Mouse (Mus musculus): ENCODE data around the gene Boll. TPM values are rescaled to one million over a fixed set of nuclear protein-coding genes. Genes with fewer than 3 reads are reported as not detected.

The Boll gene
- polyA plus RNA-seq, 1 experiment = not detected

DNA sequence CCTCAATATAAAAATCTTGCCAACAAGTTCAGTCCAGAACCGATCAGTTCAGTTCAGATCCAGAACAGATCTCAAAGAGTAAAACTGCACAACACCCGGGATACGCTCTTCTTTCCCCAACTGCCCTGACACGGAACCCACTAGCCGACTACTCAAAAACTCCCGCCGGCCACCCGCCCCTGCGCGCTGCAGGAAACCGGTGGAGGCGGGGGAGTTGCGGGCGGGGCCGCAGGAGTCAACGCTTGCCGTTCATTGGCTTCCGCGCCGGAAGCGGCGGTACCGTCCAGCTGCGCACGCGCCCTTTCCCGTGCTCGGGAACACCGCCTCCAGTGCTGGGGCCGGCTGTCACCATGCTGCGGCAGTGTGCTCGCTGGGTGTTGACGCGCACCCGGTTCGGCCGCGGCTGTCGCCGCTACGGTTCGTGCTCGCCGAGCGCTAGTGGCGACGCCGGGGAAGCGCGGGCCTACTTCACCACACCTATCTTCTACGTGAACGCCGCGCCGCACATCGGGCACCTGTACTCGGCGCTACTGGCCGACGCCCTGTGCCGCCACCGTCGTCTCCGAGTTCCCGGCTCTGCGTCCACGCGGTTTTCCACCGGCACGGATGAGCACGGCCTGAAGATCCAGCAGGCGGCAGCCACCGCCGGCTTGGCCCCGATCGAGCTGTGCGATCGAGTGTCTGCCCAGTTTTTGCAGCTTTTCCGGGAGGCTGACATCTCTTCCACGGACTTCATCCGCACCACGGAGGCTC, 126.2 kb downstream of the Boll start, which contains the start of gene Mars2:
TSS of gene Mars2 (plus strand) at position 288 of the 753 bp plus-strand sequence.
- Histone ChIP-seq H3K27me3 (ENCODE audit: control insufficient read depth, insufficient read depth, low read length) (no peaks in the 10 kb centered on the region), H3K27ac (ENCODE audit: insufficient read depth, low read length) (0 out of 2 replicates have a peak within 1 kb of the TSS, but pooled peaks have one; percentile 2), H3K4me1 (ENCODE audit: control insufficient read depth, insufficient read depth, low read length) (peaks cover 4% of the 10 kb centered on the region; the same call in 1 of the 2 replicates), H3K4me3 (replicated peaks; ENCODE audit: insufficient read depth, low read depth, low read length) (peak within 1 kb of the TSS; percentile 74)
- WGBS = under 1% methylated on average over 82 of the region's 82 CpGs
- DNase-seq = peak; percentile 95 to 96
- no peak for TF ChIP-seq CTCF (IDR thresholded peaks at IDR 0.05; ENCODE audit: borderline replicate concordance, insufficient read depth, low read depth, low read length)
- TF ChIP-seq POLR2A (IDR thresholded peaks at IDR 0.05; ENCODE audit: borderline replicate concordance, insufficient read depth, low read length) = peak; percentile 91

DNA sequence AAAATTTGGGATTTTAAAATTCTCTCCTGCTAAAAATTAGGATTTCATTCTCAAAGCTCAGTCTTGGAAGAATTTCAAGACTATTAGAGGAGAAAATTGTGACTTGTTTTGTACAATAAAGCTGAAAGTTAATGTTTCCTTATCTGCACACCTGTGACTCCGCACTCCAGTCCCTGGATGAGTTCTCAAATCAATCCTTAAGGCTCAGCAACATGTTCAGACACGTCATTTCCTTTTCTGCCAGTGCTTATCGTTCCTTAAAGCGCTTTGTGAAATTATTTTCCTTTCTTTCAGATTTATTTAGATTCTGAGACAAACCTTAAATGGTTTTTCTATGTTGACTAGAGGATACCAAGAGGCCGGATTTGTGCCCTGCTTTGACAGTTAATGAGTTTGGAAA, 126.8 kb downstream of the Boll start:
- DNase-seq = no peak
- WGBS = 29% methylated on average over 5 of the region's 5 CpGs
- peaks cover 4% of the 10 kb centered on the region; the same call in 1 of the 2 replicates for H3K4me1 ChIP-seq (ENCODE audit: control insufficient read depth, insufficient read depth, low read length)
- H3K27ac ChIP-seq (ENCODE audit: insufficient read depth, low read length) = no peak overlapping the region
- TF ChIP-seq POLR2A (IDR thresholded peaks at IDR 0.05; ENCODE audit: borderline replicate concordance, insufficient read depth, low read length) (no peak), CTCF (IDR thresholded peaks at IDR 0.05; ENCODE audit: borderline replicate concordance, insufficient read depth, low read depth, low read length) (no peak)
- H3K4me3 ChIP-seq (replicated peaks; ENCODE audit: insufficient read depth, low read depth, low read length) = no peak overlapping the region
- H3K27me3 ChIP-seq (ENCODE audit: control insufficient read depth, insufficient read depth, low read length) = no peaks in the 10 kb centered on the region

- TF ChIP-seq CTCF (IDR thresholded peaks at IDR 0.05; ENCODE audit: borderline replicate concordance, insufficient read depth, low read depth, low read length) (no peak), POLR2A (IDR thresholded peaks at IDR 0.05; ENCODE audit: borderline replicate concordance, insufficient read depth, low read length) (no peak)
- DNase-seq = no peak
- H3K27ac ChIP-seq (ENCODE audit: insufficient read depth, low read length) = no peak overlapping the region
- H3K4me3 ChIP-seq (replicated peaks; ENCODE audit: insufficient read depth, low read depth, low read length) = no peak overlapping the region
- 51% methylated on average over 16 of the region's 16 CpGs for WGBS
- H3K4me1 ChIP-seq (ENCODE audit: control insufficient read depth, insufficient read depth, low read length) = peaks cover 4% of the 10 kb centered on the region; the same call in 1 of the 2 replicates
- H3K27me3 ChIP-seq (ENCODE audit: control insufficient read depth, insufficient read depth, low read length) = no peaks in the 10 kb centered on the region
Observed at GRCm38 (mm10) chr1:55234910-55235520, 128.3 kb downstream of the Boll start.

DNA sequence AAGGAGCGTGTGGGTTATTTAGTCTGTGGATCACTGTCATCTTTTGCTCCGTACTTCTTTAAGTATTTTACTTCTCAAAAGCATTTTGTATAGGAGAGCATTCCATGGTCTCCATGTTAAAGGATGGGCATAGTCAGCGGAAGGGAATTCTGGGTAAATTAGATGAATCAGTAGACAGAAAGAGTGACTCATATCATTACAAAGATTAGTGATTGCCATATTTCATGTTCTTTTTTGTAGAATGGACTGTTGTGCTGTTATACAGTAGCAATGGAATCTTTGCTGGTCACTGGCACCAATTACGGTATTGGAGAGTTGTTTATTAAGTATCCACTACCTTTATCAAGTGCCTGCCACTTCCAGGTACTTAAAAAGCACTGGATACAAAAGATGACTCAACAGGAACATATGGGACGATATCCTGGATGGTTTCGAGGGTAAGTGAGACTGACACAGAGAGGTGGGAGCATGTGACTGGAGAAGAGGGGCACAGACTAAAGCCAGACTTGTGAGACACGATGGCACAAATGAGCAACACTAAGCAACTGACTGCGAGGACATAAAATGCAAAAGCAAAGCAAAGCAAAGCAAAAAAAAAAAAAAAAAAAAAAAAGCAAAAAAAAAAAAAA, 134.9 kb downstream of the Boll start:
- H3K4me1 ChIP-seq (ENCODE audit: control insufficient read depth, insufficient read depth, low read length) = no peaks in the 10 kb centered on the region
- no peak for DNase-seq
- H3K27me3 ChIP-seq (ENCODE audit: control insufficient read depth, insufficient read depth, low read length) = no peaks in the 10 kb centered on the region; the same call in 1 of the 2 replicates
- WGBS = 83% methylated on average over 8 of the region's 8 CpGs
- H3K27ac ChIP-seq (ENCODE audit: insufficient read depth, low read length) = no peak overlapping the region
- H3K4me3 ChIP-seq (replicated peaks; ENCODE audit: insufficient read depth, low read depth, low read length) = no peak overlapping the region
- TF ChIP-seq POLR2A (IDR thresholded peaks at IDR 0.05; ENCODE audit: borderline replicate concordance, insufficient read depth, low read length) (no peak), CTCF (IDR thresholded peaks at IDR 0.05; ENCODE audit: borderline replicate concordance, insufficient read depth, low read depth, low read length) (no peak)

DNA sequence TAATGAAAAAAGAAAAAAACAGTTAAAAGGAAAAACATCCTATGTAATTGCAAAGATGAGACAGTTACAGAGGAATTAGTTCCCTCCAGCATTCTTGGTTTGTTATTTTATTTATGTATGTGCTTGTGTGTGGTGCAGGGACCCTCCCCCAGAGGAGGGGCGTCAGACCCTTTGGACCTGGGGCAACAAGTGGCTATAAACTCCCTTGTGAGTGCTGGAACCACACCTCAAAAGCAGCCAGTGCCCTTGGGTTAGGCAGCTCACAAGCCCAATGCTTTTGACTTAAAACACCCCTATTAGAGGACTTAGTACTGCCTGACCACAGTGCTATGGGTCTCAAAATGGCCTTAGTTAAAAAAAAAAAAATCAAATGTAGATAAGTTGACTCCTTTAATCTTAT, 135.9 kb downstream of the Boll start:
- Histone ChIP-seq H3K27me3 (ENCODE audit: control insufficient read depth, insufficient read depth, low read length) (no peaks in the 10 kb centered on the region; the same call in 1 of the 2 replicates), H3K4me3 (replicated peaks; ENCODE audit: insufficient read depth, low read depth, low read length) (no peak overlapping the region), H3K27ac (ENCODE audit: insufficient read depth, low read length) (no peak overlapping the region), H3K4me1 (ENCODE audit: control insufficient read depth, insufficient read depth, low read length) (no peaks in the 10 kb centered on the region)
- WGBS = 55% methylated on average over 1 of the region's 1 CpGs
- no peak for TF ChIP-seq CTCF (IDR thresholded peaks at IDR 0.05; ENCODE audit: borderline replicate concordance, insufficient read depth, low read depth, low read length)
- TF ChIP-seq POLR2A (IDR thresholded peaks at IDR 0.05; ENCODE audit: borderline replicate concordance, insufficient read depth, low read length) = no peak
- no peak for DNase-seq

- peak in 1 of 2 experiments; percentile 34 for DNase-seq
- no peak within 1 kb of the TSS for H3K27ac ChIP-seq (ENCODE audit: insufficient read depth, low read length)
- TF ChIP-seq CTCF (IDR thresholded peaks at IDR 0.05; ENCODE audit: borderline replicate concordance, insufficient read depth, low read depth, low read length) (no peak), POLR2A (IDR thresholded peaks at IDR 0.05; ENCODE audit: borderline replicate concordance, insufficient read depth, low read length) (no peak)
Observed at GRCm38 (mm10) chr1:55226011-55226857, 137.0 kb downstream of the Boll start, which contains the start of gene Rftn2. Rftn2 (minus strand) TSS chr1:55226782.

GRCm38 (mm10) chr1:55225398-55225797, 137.9 kb downstream of the Boll start:
- no peaks in the 10 kb centered on the region; the same call in 1 of the 2 replicates for H3K4me1 ChIP-seq (ENCODE audit: control insufficient read depth, insufficient read depth, low read length)
- WGBS = 55% methylated on average over 3 of the region's 3 CpGs
- DNase-seq = no peak
- H3K27me3 ChIP-seq (ENCODE audit: control insufficient read depth, insufficient read depth, low read length) = no peaks in the 10 kb centered on the region; the same call in 1 of the 2 replicates
- no peak overlapping the region for H3K27ac ChIP-seq (ENCODE audit: insufficient read depth, low read length)
- H3K4me3 ChIP-seq (replicated peaks; ENCODE audit: insufficient read depth, low read depth, low read length) = peak overlapping the region; percentile 39
- TF ChIP-seq CTCF (IDR thresholded peaks at IDR 0.05; ENCODE audit: borderline replicate concordance, insufficient read depth, low read depth, low read length) (no peak), POLR2A (IDR thresholded peaks at IDR 0.05; ENCODE audit: borderline replicate concordance, insufficient read depth, low read length) (no peak)

More at GRCm38 (mm10) chr1:55226011-55226857, 137.0 kb downstream of the Boll start, which contains the start of gene Rftn2:
- peak within 1 kb of the TSS; percentile 39 for H3K4me3 ChIP-seq (replicated peaks; ENCODE audit: insufficient read depth, low read depth, low read length)
- H3K4me1 ChIP-seq (ENCODE audit: control insufficient read depth, insufficient read depth, low read length) = no peaks in the 10 kb centered on the region; the same call in 1 of the 2 replicates
- H3K27me3 ChIP-seq (ENCODE audit: control insufficient read depth, insufficient read depth, low read length) = no peaks in the 10 kb centered on the region; the same call in 1 of the 2 replicates
- WGBS = 5% methylated on average over 26 of the region's 26 CpGs

Measured in cerebellum, adult 2 months (tissue).